Mouse (Mus musculus) testis, adult 2 months (tissue): ENCODE data around the gene Spocd1.

Source experiments
- CTCF ChIP-seq: fragments of 200-500 bp; IDR thresholded peaks from 2 replicates; pipeline ENCODE4 v1.5.1; 2012; ENCODE audit warnings: low read depth, mild to moderate bottlenecking, inconsistent platforms, low read length, moderate library complexity; ENCODE audit not compliant: control insufficient read depth, insufficient read depth, insufficient replicate concordance
- POLR2A ChIP-seq: fragments of 200-500 bp; IDR thresholded peaks from 2 replicates; pipeline ENCODE4 v1.6.1; 2012; ENCODE audit warnings: low read depth, mild to moderate bottlenecking, inconsistent platforms, low read length, moderate library complexity; ENCODE audit not compliant: control insufficient read depth

- no peak for TF ChIP-seq POLR2A
- TF ChIP-seq CTCF = no peak
These were observed 60.9 kb downstream of the Spocd1 start for GRCm38 (mm10) chr4:129989925-129990324.
